Mouse (Mus musculus) neural tube, embryonic 14.5 days (tissue): ENCODE measurements around the gene Casc3. TPM values are rescaled to one million over a fixed set of nuclear protein-coding genes. Genes with fewer than 3 reads are reported as not detected.

Experiments
- ATAC-seq: fragments of 200-750 bp; cut with Nextera tagmentation; 2 replicates; pipeline ENCODE4 v1.8.0; 2017; ENCODE audit warnings: low read depth, mild to moderate bottlenecking, moderate TSS enrichment, moderate library complexity
- H3K27ac ChIP-seq: fragments of 300-500 bp; sonication (generic); 2 replicates; pipeline ENCODE4 v1.5.1; 2014; ENCODE audit warnings: low read depth, mild to moderate bottlenecking, control low read depth, low read length, moderate library complexity, mixed read lengths
- H3K27me3 ChIP-seq: fragments of 300-500 bp; sonication (generic); 2 replicates; pipeline ENCODE4 v1.6.1; 2014; ENCODE audit warnings: low read length; ENCODE audit not compliant: control insufficient read depth, insufficient read depth
- H3K36me3 ChIP-seq: fragments of 300-500 bp; sonication (generic); 2 replicates; pipeline ENCODE4 v1.6.1; 2014; ENCODE audit warnings: low read length, mixed read lengths; ENCODE audit not compliant: control insufficient read depth, insufficient read depth
- H3K4me1 ChIP-seq: fragments of 300-500 bp; sonication (generic); 2 replicates; pipeline ENCODE4 v1.6.1; 2014; ENCODE audit warnings: low read length; ENCODE audit not compliant: control insufficient read depth, insufficient read depth
- H3K4me2 ChIP-seq: fragments of 300-500 bp; sonication (generic); 2 replicates; pipeline ENCODE4 v1.6.1; 2014; ENCODE audit warnings: mild to moderate bottlenecking, low read depth, low read length, control low read depth
- H3K4me3 ChIP-seq: fragments of 300-500 bp; sonication (generic); 2 replicates; pipeline ENCODE4 v1.5.1; 2014; ENCODE audit warnings: low read depth, low read length, control low read depth, mixed read lengths
- H3K9ac ChIP-seq: fragments of 300-500 bp; sonication (generic); replicated peaks from 2 replicates; pipeline ENCODE4 v1.6.1; 2014; ENCODE audit warnings: low read depth, mild to moderate bottlenecking, control low read depth, low read length, mixed read lengths
- H3K9me3 ChIP-seq: fragments of 300-500 bp; sonication (generic); 2 replicates; pipeline ENCODE4 v1.6.1; 2016; ENCODE audit warnings: low read length; ENCODE audit not compliant: control insufficient read depth
- WGBS: fragments of 180-500 bp; shearing (Covaris S2); extraction: QIAGEN DNeasy Blood & Tissue Kit; methylation state at CpG from one replicate; pipeline ENCODE4 v1.1.7; 2014; 5-methylcytosine and 5-hydroxymethylcytosine counted together
- polyA plus RNA-seq: library from polyadenylated mRNA; unstranded; fragments of >200 nt; fragmentation: Nextera tagmentation; extraction: Ambion mirVana; gene quantifications from 2 replicates; pipeline ENCODE4 v1.2.1, GENCODE M21; 2014

Casc3 gene
- polyA plus RNA-seq, 1 experiment from 2014 or later: 47.9 TPM

GRCm38 (mm10) chr11:98839897-98840296 is 35.2 kb downstream of the Casc3 start:
- Histone ChIP-seq H3K27ac (no peak overlapping the region), H3K9ac (no peak overlapping the region), H3K4me3 (no peak overlapping the region), H3K4me2 (no peak overlapping the region), H3K36me3 (no peaks in the 10 kb centered on the region), H3K4me1 (peaks cover 6% of the 10 kb centered on the region; the same call in 1 of the 2 replicates), H3K9me3 (no peaks in the 10 kb centered on the region), H3K27me3 (no peaks in the 10 kb centered on the region)
- WGBS: 60% methylated on average over 9 of the region's 10 CpGs
- ATAC-seq: no peak

- Histone ChIP-seq H3K27ac (no peak overlapping the region), H3K36me3 (no peaks in the 10 kb centered on the region), H3K9me3 (no peaks in the 10 kb centered on the region), H3K9ac (no peak overlapping the region; the same call in 1 of the 2 replicates), H3K27me3 (no peaks in the 10 kb centered on the region), H3K4me1 (peaks cover 7% of the 10 kb centered on the region), H3K4me2 (no peak overlapping the region), H3K4me3 (no peak overlapping the region)
- no peak for ATAC-seq
- 57% methylated on average over 13 of the region's 13 CpGs for WGBS
Measured at GRCm38 (mm10) chr11:98846016-98846415, 41.3 kb downstream of the Casc3 start.

DNA sequence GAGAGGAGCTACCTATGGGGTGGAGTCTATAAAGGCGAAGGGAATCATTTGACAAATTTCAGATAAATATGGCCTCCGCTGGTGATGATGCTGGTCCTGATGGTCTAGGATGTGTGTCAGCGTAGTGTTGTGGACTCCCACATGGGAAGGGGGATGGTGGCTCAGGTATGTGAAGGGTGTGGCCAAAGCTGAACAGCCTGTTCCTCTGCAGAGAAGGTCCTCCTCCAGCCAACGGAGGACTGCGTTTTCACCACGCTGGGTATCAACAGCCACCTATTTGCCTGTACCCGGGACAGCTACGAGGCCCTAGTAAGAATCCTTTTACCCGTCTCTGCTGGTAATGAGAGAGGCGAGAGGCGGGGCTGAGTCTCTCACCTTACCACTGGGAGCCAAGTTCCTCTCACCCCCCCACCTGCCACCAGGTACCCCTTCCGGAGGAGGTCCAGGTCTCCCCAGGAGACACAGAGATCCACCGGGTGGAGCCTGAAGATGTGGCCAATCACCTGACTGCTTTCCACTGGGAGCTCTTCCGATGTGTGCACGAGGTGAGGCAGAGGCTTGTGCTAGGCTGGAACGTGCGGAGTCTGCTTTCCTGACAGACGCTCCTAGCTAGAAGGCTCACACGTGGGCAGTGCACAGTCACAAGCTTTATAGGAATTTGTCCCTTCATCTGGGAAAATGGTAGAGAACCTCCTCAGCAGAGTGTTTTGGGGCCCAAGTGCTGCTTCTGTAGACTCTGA is 42.3 kb downstream of the Casc3 start:
- no peak for ATAC-seq

DNA sequence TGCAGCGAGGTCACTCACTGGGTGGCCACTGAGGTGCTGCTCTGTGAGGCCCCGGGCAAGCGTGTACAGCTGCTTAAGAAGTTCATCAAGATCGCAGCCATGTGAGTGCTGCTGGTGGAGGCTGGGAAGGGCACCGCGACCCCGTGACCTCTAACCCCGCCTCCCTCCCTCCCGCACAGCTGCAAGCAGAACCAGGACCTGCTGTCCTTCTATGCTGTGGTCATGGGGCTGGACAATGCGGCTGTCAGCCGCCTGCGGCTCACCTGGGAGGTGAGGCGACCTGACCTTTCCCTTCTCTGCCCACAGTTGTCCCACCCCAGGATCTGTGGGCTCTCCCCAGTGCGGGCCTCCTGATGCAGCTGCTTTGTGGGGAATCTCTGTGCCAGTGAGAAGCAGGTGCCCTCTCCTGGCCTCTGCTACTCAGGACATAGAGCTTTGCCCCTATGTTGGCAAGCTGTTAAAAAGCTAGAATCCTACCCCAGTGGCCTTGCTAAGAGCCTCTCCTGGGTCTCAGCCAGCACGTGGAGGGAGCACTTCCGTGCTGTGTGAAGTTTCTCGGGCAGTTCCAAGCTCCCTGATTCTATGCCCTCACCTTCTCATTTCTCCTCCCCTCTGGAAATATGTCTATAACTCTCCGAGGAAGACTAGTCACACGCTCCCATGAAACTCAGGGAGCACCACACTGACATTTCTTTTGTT is 44.6 kb downstream of the Casc3 start:
- H3K9me3 ChIP-seq: no peaks in the 10 kb centered on the region
- peaks cover 7% of the 10 kb centered on the region for H3K4me1 ChIP-seq
- H3K9ac ChIP-seq: no peak overlapping the region
- no peak for ATAC-seq
- no peak overlapping the region for H3K27ac ChIP-seq
- 6% methylated on average over 19 of the region's 19 CpGs for WGBS
- H3K36me3 ChIP-seq: no peaks in the 10 kb centered on the region
- no peak overlapping the region; the same call in 1 of the 2 replicates for H3K4me2 ChIP-seq
- H3K27me3 ChIP-seq: no peaks in the 10 kb centered on the region
- no peak overlapping the region for H3K4me3 ChIP-seq

More for the DNA sequence above, 42.3 kb downstream of the Casc3 start:
- WGBS: 76% methylated on average over 19 of the region's 19 CpGs
- Histone ChIP-seq H3K4me2 (no peak overlapping the region), H3K4me3 (no peak overlapping the region), H3K27ac (no peak overlapping the region), H3K4me1 (peaks cover 7% of the 10 kb centered on the region), H3K9ac (no peak overlapping the region), H3K36me3 (no peaks in the 10 kb centered on the region), H3K9me3 (no peaks in the 10 kb centered on the region), H3K27me3 (no peaks in the 10 kb centered on the region)

DNA sequence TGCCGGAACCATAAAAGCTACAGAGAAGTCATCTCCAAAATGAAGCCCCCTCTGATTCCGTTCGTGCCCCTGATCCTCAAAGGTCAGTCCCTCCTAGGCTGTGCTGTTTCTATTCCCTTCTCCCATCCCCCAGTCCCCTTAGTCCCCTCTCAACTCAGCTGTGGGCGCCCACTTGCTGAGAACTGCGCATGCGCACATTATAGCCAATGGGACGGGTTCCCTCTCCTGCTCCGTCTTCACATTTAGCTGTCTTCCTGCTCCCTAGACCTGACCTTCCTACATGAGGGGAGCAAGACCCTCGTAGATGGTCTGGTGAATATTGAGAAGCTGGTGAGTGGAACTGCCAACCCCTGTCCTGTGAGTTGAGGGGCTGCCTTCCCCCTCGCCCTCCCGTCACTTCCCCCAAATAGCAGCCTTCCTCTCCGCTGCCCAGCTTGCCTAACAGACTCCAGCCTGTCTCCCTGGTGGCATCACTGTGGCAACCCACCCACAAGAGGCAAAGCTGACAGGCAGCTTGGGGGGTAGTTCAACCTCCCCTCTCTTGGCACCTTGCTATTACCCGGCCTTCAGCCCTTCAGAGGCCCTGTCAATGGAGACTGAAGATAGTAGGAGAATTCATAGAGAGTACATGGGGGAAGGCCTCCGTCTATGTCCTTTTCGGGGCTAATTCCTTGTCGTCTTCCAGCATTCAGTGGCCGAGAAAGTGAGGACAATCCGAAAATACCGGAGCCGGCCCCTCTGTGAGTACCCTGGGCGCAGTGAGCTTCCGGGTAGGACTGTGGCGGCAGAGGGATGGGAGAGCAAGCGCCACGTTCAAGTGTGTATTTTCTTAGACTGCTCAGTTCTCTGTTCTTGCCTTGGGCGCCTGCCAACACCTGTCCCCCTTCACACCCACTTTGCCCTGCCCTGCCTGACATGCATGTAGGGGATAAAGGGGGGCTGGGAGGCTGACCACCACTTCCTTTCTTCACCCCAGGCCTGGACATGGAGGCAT is 45.7 kb downstream of the Casc3 start:
- Histone ChIP-seq H3K4me2 (peak overlapping the region; percentile 37), H3K27me3 (no peaks in the 10 kb centered on the region), H3K27ac (no peak overlapping the region), H3K36me3 (no peaks in the 10 kb centered on the region), H3K9me3 (no peaks in the 10 kb centered on the region), H3K9ac (no peak overlapping the region), H3K4me1 (peaks cover 7% of the 10 kb centered on the region), H3K4me3 (peak overlapping the region; percentile 2; the same call in 1 of the 2 replicates)
- peak; percentile 76 for ATAC-seq
- WGBS: 53% methylated on average over 26 of the region's 26 CpGs

DNA sequence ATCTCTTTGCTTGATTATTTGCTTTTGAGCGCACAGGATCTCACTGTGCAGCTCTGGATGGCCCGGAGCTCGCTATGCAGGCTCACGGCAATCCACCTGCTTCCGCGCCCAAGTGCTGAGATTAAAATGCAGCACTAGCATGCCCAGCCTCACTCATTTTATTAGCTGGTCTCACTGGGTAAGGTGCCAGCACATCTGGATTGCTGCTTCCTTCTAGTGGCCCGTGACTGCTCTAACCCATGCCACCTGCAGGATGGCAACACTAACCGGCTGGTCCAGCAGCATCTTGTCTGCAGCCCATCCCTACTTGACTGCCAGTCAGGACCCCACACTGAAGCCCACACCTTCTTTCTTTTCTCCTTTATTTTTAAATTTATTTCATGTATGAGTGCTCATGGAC is 49.4 kb downstream of the Casc3 start:
- Histone ChIP-seq H3K36me3 (no peaks in the 10 kb centered on the region), H3K9me3 (no peaks in the 10 kb centered on the region), H3K27ac (no peak overlapping the region), H3K4me2 (no peak overlapping the region), H3K27me3 (no peaks in the 10 kb centered on the region), H3K4me1 (peaks cover 7% of the 10 kb centered on the region), H3K9ac (no peak overlapping the region), H3K4me3 (no peak overlapping the region)
- 92% methylated on average over 8 of the region's 8 CpGs for WGBS
- no peak for ATAC-seq

GRCm38 (mm10) chr11:98854659-98855058 is 50.0 kb downstream of the Casc3 start:
- no peak overlapping the region for H3K9ac ChIP-seq
- H3K27ac ChIP-seq: no peak overlapping the region
- no peak for ATAC-seq
- H3K9me3 ChIP-seq: no peaks in the 10 kb centered on the region
- no peak overlapping the region for H3K4me3 ChIP-seq
- no peaks in the 10 kb centered on the region for H3K27me3 ChIP-seq
- no peak overlapping the region for H3K4me2 ChIP-seq
- whole genome bisulfite sequencing: 95% methylated on average over 2 of the region's 2 CpGs
- H3K4me1 ChIP-seq: peaks cover 3% of the 10 kb centered on the region
- H3K36me3 ChIP-seq: no peaks in the 10 kb centered on the region

- ATAC-seq: no peak
Measured at GRCm38 (mm10) chr11:98858759-98859731, 54.3 kb downstream of the Casc3 start.

More at GRCm38 (mm10) chr11:98858759-98859731, 54.3 kb downstream of the Casc3 start:
- Histone ChIP-seq H3K27me3 (no peaks in the 10 kb centered on the region), H3K4me2 (no peak overlapping the region), H3K27ac (no peak overlapping the region), H3K9me3 (no peaks in the 10 kb centered on the region), H3K9ac (no peak overlapping the region), H3K36me3 (no peaks in the 10 kb centered on the region), H3K4me3 (no peak overlapping the region), H3K4me1 (peaks cover 5% of the 10 kb centered on the region; the same call in 1 of the 2 replicates)
- 35% methylated on average over 14 of the region's 14 CpGs for WGBS
